Mouse (Mus musculus) liver, postnatal 0 days (tissue): ENCODE data around the gene Pecam1.

Experiments
- CTCF ChIP-seq: sonication (generic); IDR thresholded peaks from 2 replicates; pipeline ENCODE4 v1.5.1; 2016; ENCODE audit warnings: antibody characterized with exemption, low read depth
- EP300 ChIP-seq: IDR thresholded peaks from 2 replicates; pipeline ENCODE4 v1.6.1; 2016; ENCODE audit warnings: antibody characterized with exemption, low read depth, mild to moderate bottlenecking

- no peak for TF ChIP-seq EP300
- TF ChIP-seq CTCF = peak; percentile 92
These were observed 102.1 kb downstream of the Pecam1 start for GRCm38 (mm10) chr11:106648347-106648746.
